In the genomic region with DNA sequence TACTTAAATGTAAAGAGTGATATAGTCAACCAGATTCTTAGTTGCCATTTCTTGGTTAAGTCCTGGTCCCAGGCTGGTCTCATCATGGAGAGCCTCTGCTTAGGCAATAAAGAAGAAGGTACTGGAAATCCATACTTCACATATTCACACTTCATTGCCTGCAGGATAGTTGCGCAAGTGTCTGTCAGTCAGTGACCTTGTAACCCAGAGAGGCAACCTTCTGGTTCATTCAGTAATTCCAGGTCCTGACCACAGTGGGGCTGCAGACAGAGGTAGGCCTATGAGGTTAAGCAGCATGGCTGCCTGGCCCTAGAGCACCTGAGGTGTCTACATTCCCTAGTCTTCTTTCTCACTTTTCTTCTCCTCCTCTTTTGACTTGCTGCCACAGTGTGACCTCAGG, we compare ENCODE assay signal across 18 mouse cellular contexts. TPM values are rescaled to one million over a fixed set of nuclear protein-coding genes. Genes with fewer than 3 reads are reported as not detected.
"Had no signal": no experiment of that assay in that cellular context is flagged by ENCODE, and none has a peak within 500 bp of the region (broad histone marks: within the 10 kb centered on the region; RNA-seq: fewer than 3 reads in every experiment).

No protein-coding gene starts in this region.

- H3K27ac ChIP-seq: intestine, embryonic 15.5 days; limb, embryonic 15.5 days; midbrain, embryonic 10.5 days; neural tube, embryonic 12.5 days; stomach, postnatal 0 days had no signal

- H3K4me3 ChIP-seq: intestine, embryonic 15.5 days; limb, embryonic 15.5 days; midbrain, embryonic 10.5 days; neural tube, embryonic 12.5 days had no signal

- H3K9me3 ChIP-seq: intestine, embryonic 15.5 days; limb, embryonic 15.5 days; midbrain, embryonic 10.5 days; neural tube, embryonic 12.5 days had no signal

- H3K4me2 ChIP-seq: limb, embryonic 15.5 days; neural tube, embryonic 12.5 days had no signal

- DNase-seq: kidney, postnatal 10 days; layer of hippocampus, adult 9-11 months; layer of hippocampus, postnatal 36 days; lung, adult 2 months; lung, postnatal 4 days; midbrain, embryonic 14.5 days; thymus, postnatal 4 days had no signal

- ATAC-seq: intestine, embryonic 15.5 days; lung, postnatal 0 days had no signal

- H3K9ac ChIP-seq: intestine, embryonic 15.5 days; limb, embryonic 15.5 days; neural tube, embryonic 12.5 days had no signal

- H3K36me3 ChIP-seq: intestine, embryonic 15.5 days; limb, embryonic 15.5 days; midbrain, embryonic 10.5 days; neural tube, embryonic 12.5 days had no signal

RNA-seq across cellular contexts. Expression of a gene that starts 3.0 kb away (rescaled TPM):
- total RNA-seq: layer of hippocampus, adult 18-20 months; layer of hippocampus, postnatal 36 days; left cerebral cortex, postnatal 25 days; megakaryocyte, adult 5-6 weeks; monocyte, adult 5-6 weeks; neutrophil, adult 5-6 weeks had no signal
- polyA plus RNA-seq: midbrain, embryonic 14.5 days had no signal
